Mouse (Mus musculus): ENCODE data around the gene Hgd. TPM values are rescaled to one million over a fixed set of nuclear protein-coding genes. Genes with fewer than 3 reads are reported as not detected.

The Hgd gene
- polyA plus RNA-seq (2012; rRNA removed) = 19.5 and 23.8 TPM in 2 replicates

GRCm38 (mm10) chr16:37579994-37580393, at the start of gene Hgd:
Gene Hgd, plus strand, starts transcription at chr16:37580153.

DNA sequence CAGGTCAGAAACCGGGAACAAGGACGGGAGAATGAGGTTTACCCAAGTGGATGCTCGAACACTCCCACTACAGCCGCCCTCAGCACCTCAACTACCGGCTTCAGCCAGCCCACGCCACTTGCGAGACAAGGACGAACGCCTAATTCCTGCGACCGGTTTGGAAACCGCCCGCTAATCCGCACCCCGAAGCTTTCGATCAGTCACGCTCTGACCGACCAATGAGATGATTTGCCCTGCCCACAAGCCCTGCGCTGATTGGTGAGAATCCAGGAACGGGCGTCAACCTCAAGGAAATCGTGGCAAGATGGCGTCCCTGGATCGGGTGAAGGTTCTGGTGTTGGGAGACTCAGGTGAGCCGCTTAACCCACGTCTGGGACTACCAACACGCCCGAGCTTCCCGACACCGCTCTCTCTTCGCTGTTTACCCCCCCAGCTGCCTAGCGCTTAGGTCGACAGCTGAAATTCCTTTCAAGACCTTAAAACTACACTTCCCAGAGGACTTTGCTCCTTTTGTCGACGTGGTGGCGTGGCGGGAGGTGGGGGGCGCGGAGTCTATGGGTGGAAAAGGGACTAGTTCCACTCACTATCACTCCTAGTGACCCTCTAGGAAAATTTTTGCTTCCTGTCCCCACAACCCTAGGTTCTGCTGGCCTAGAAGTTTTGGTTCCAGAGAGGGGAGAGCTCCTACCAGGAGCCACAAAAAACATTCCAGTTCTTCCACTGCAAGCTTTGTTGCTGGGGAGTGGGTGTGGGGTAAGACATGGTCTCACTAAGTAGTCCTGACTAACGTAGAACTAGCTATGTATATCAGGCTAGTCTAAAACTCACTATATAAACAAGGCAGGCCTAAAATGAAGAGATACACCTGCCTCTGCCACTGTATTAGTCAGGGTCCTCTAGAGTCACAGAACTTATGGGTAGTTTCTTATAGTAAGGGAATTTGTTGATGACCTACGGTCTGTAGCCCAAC, 40.1 kb upstream of the Hgd start, which contains the start of the genes Gtf2e1 and Rabl3:
Gtf2e1 (minus strand) TSS at position 179 of the 970 bp plus-strand sequence.
Rabl3 (plus strand) TSS at position 275 of the 970 bp plus-strand sequence.

GRCm38 (mm10) chr16:37653731-37654657, 74.0 kb downstream of the Hgd start, which contains the start of gene Ndufb4:
Gene Ndufb4, minus strand, starts transcription at chr16:37654453.

Other genes with a start within 250 kb of the Hgd start
- 0.01 TPM in 1 of 2 replicates, not detected in the other for gene Stxbp5l, start 195.2 kb upstream of the Hgd start, polyA plus RNA-seq (2012; rRNA removed)
- 6.6 and 7.5 TPM in 2 replicates for gene Gtf2e1, start 40.4 kb upstream of the Hgd start, polyA plus RNA-seq (2012; rRNA removed)
- gene Rabl3, start 40.3 kb upstream of the Hgd start, polyA plus RNA-seq (2012; rRNA removed) = 4.8 and 5.2 TPM in 2 replicates
- 32.0 and 35.7 TPM in 2 replicates for gene Ndufb4, start 74.3 kb downstream of the Hgd start, polyA plus RNA-seq (2012; rRNA removed)
- gene Fstl1, start 196.7 kb downstream of the Hgd start, polyA plus RNA-seq (2012; rRNA removed) = 9.9 and 13.3 TPM in 2 replicates